Mouse (Mus musculus) cortical plate, adult 2 months (tissue): ENCODE results near the gene Slc12a3.

Experiments used
- CTCF ChIP-seq: fragments of 200-500 bp; IDR thresholded peaks from 2 replicates; pipeline ENCODE4 v1.5.1; 2011; ENCODE audit warnings: mild to moderate bottlenecking, control low read depth, low read length; ENCODE audit not compliant: insufficient read depth; ENCODE audit errors: extremely low read depth
- POLR2A ChIP-seq: fragments of 200-500 bp; IDR thresholded peaks from 2 replicates; pipeline ENCODE4 v1.6.1; 2011; ENCODE audit warnings: mild to moderate bottlenecking, low read length, control low read depth; ENCODE audit not compliant: insufficient read depth; ENCODE audit errors: extremely low read depth

DNA sequence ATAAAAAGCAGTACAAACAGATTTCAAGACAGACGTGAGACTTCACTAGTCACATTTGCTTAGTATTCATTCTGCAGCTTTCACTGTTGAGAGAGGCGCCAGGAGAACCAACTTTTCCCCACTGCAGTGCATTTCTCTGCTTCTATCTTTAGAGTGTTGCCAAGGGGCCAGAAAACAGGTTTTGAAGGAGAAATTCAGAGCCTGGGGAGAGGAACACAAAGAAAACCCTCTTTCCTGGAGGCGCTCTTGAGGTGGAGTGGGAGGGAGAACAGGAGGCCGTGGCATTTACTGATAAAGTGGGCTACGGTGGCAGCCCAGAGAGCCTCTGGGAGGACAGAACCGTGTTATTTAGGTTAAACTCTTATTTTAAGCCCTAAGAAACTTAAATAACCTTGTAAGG lies 33.3 kb upstream of the Slc12a3 start:
- TF ChIP-seq POLR2A (no peak), CTCF (no peak)
